Mouse (Mus musculus): ENCODE measurements around the gene Endod1.

- TF ChIP-seq GATA1 (IDR thresholded peaks at IDR 0.05; ENCODE audit: low read length), result no peak
- TF ChIP-seq TAL1 (IDR thresholded peaks at IDR 0.05; ENCODE audit: low read length), result no peak
These were observed 8.9 kb downstream of the Endod1 start for GRCm38 (mm10) chr9:14372440-14372839.
